Mouse (Mus musculus) C2C12 (cell line): ENCODE data around the gene Mob1b.

ENCODE experiments used
- CEBPB ChIP-seq: IDR thresholded peaks from one replicate; pipeline ENCODE4 v1.6.1; 2011; ENCODE audit warnings: low read depth, mild to moderate bottlenecking, control low read depth, moderate library complexity
- CTCF ChIP-seq: IDR thresholded peaks from one replicate; pipeline ENCODE4 v1.5.1; 2011; ENCODE audit not compliant: control insufficient read depth, insufficient read depth, insufficient read length

GRCm38 (mm10) chr5:88697291-88697690 is 23.4 kb upstream of the Mob1b start:
- no peak for TF ChIP-seq CTCF
- TF ChIP-seq CEBPB = no peak
